Comparison of ENCODE assay signal across 8 mouse cellular contexts in genomic region chr19:32304898-32305297, GRCm38 (mm10).
DNase-seq lines count a peak whose midpoint lies in the region; ATAC-seq and TF ChIP-seq lines count a peak whose summit lies in the region.

No protein-coding gene starts in this region.

- 78% methylated on average over 4 of the region's 4 CpGs for WGBS in spleen, adult 2 months
- 32% methylated on average over 4 of the region's 4 CpGs for WGBS in heart, adult 2 months
- 28% methylated on average over 4 of the region's 4 CpGs for WGBS in stomach, embryonic 16.5 days

- TF ChIP-seq EP300 in heart, adult 2 months (IDR thresholded peaks at IDR 0.05; ENCODE audit: insufficient read depth, low read depth, low read length) = peak; percentile 71; the same call in 1 of the 2 replicates

- TF ChIP-seq CTCF in spleen, adult 2 months (IDR thresholded peaks at IDR 0.05; ENCODE audit: extremely low read depth, insufficient read depth, insufficient read length, insufficient replicate concordance) = no peak
- TF ChIP-seq CTCF in heart, adult 2 months (IDR thresholded peaks at IDR 0.05) = no peak

- no peaks in the 10 kb centered on the region for H3K9me3 ChIP-seq in stomach, embryonic 16.5 days (replicated peaks; ENCODE audit: control insufficient read depth, low read length)

- no peak overlapping the region for H3K4me3 ChIP-seq in spleen, adult 2 months (ENCODE audit: extremely low read depth, insufficient read depth, insufficient read length)
- H3K4me3 ChIP-seq in heart, adult 2 months = no peak overlapping the region
- H3K4me3 ChIP-seq in stomach, embryonic 16.5 days (replicated peaks; ENCODE audit: low read length) = no peak overlapping the region

- H3K4me1 ChIP-seq in spleen, adult 2 months (ENCODE audit: control insufficient read depth, insufficient read depth, insufficient read length) = peaks cover 17% of the 10 kb centered on the region
- peaks cover 15% of the 10 kb centered on the region for H3K4me1 ChIP-seq in heart, adult 2 months (ENCODE audit: control insufficient read depth, insufficient read depth, low read length)
- H3K4me1 ChIP-seq in stomach, embryonic 16.5 days (ENCODE audit: control insufficient read depth, insufficient read depth, low read length) = peaks cover 18% of the 10 kb centered on the region

- intact Hi-C loops in heart, adult 2 months (cut with DNase I) = loop anchor here (1.0 to 5.0 kb wide), 3 partner anchors 93 to 123 kb away; no protein-coding TSS in a partner anchor

- H3K4me2 ChIP-seq in stomach, embryonic 16.5 days (ENCODE audit: low read depth, low read length) = peak overlapping the region; percentile 17; the same call in 1 of the 2 replicates

- no peaks in the 10 kb centered on the region for H3K79me2 ChIP-seq in heart, adult 2 months (replicated peaks; ENCODE audit: control insufficient read depth, insufficient read depth, low read length)

- H3K27ac ChIP-seq in spleen, adult 2 months (ENCODE audit: insufficient read depth, low read length) = peak overlapping the region; percentile 55
- H3K27ac ChIP-seq in heart, adult 2 months = peak overlapping the region; percentile 97
- peak overlapping the region; percentile 92 for H3K27ac ChIP-seq in stomach, embryonic 16.5 days (ENCODE audit: low read length)

- H3K9ac ChIP-seq in heart, adult 2 months (ENCODE audit: low read depth, low read length) = peak overlapping the region; percentile 49
- H3K9ac ChIP-seq in stomach, embryonic 16.5 days (ENCODE audit: low read length) = no peak overlapping the region

- no peaks in the 10 kb centered on the region for H3K36me3 ChIP-seq in spleen, adult 2 months (ENCODE audit: control insufficient read depth, insufficient read depth, low read length)
- peaks cover 11% of the 10 kb centered on the region for H3K36me3 ChIP-seq in heart, adult 2 months (ENCODE audit: control insufficient read depth, insufficient read depth, low read length)
- H3K36me3 ChIP-seq in stomach, embryonic 16.5 days (ENCODE audit: control insufficient read depth, insufficient read depth, low read length) = no peaks in the 10 kb centered on the region

- ATAC-seq in stomach, embryonic 16.5 days (ENCODE audit: insufficient read depth, low FRiP score) = peak; percentile 87

- TF ChIP-seq POLR2A in spleen, adult 2 months (IDR thresholded peaks at IDR 0.05; ENCODE audit: low read depth, low read length) = no peak
- TF ChIP-seq POLR2A in heart, adult 2 months (IDR thresholded peaks at IDR 0.05; ENCODE audit: insufficient read depth, low read depth, low read length) = peak; percentile 62; the same call in 1 of the 2 replicates

- DNase-seq in spleen, adult 2 months (ENCODE audit: low read depth in 1 of 2, low spot score in 2 of 2) = no peak
- DNase-seq in spleen, postnatal 14 days (ENCODE audit: low spot score in 2 of 2) = no peak
- DNase-seq in heart, adult 2 months = peak; percentile 63 to 79
- peak; percentile 62 for DNase-seq in kidney, postnatal 10 days
- no peak for DNase-seq in cerebellum, adult 8-10 months
- no peak for DNase-seq in frontal cortex, postnatal 36 days (ENCODE audit: low spot score in 2 of 2)
- no peak for DNase-seq in retina, embryonic 14.5 days (ENCODE audit: low spot score)

- no peaks in the 10 kb centered on the region for H3K27me3 ChIP-seq in spleen, adult 2 months (ENCODE audit: control insufficient read depth, insufficient read depth, low read length)
- no peaks in the 10 kb centered on the region for H3K27me3 ChIP-seq in heart, adult 2 months (ENCODE audit: control insufficient read depth, insufficient read depth, low read length)
- no peaks in the 10 kb centered on the region for H3K27me3 ChIP-seq in stomach, embryonic 16.5 days (ENCODE audit: control insufficient read depth, insufficient read depth, low read length)

Comparison
In these comparisons a context has a peak if more than half of its experiments do, and no peak if none do; other contexts are left out.
1. DNase-seq: peak in heart, adult 2 months (2 of 2) and kidney, postnatal 10 days (single experiment); none in spleen, adult 2 months (0 of 2), spleen, postnatal 14 days (0 of 2), cerebellum, adult 8-10 months (single experiment), frontal cortex, postnatal 36 days (0 of 2) and retina, embryonic 14.5 days (single experiment).
2. Peak in every context shown above with its lines, with median percentiles within 50 percentile points of each other: H3K27ac ChIP-seq.